Mouse (Mus musculus) megakaryocyte progenitor cell, adult 5-6 weeks (primary cell): ENCODE data around the gene Fryl. TPM values are rescaled to one million over a fixed set of nuclear protein-coding genes. Genes with fewer than 3 reads are reported as not detected.

Source experiments
- ATAC-seq: replicated peaks from 2 replicates; pipeline ENCODE4 v1.8.0; 2016; ENCODE audit warnings: mild to moderate bottlenecking, moderate TSS enrichment, inconsistent platforms; ENCODE audit not compliant: poor library complexity
- total RNA-seq, 2 experiments: library from RNA; stranded (forward) in 1 of 2; stranded (reverse) in 1 of 2; fragments of 157-497, 149-512 nt in 1 of 2; fragments of 200-1000 nt in 1 of 2; gene quantifications; 2 replicates each; pipeline versions ENCODE4 v1.2.3 to v1.2.4; 2015 to 2017

Gene Fryl
- total RNA-seq, 2 experiments from 2014 or later = 74.2 to 78.5 TPM

DNA sequence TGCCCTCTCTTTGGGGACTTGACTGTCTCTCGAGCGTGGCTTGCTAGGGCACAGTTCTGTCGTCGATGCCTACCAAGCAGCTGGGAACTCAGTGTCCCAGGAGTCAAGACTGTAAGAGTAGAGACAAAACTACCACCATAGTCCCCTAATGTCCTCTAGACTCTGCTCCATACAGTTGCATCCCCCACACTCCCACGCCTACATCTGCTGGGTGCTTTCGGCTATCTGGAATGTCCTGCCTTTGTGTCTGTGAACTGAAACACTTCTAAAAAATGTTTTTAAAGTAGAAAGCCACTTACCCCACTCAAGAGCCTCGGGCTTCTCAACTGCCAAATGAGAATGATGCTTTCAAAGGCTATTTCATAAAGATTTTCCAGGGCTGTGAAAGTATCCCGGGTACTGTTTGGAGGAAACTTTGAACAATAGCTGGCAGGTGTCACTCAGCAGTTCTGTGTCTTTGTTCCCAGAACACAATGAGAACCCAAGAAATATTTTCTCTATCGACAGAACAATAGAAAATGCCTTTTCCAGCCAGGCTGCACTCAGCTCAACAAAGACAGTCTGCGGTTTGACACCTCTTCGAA is 28.8 kb downstream of the Fryl start:
- no peak for ATAC-seq

DNA sequence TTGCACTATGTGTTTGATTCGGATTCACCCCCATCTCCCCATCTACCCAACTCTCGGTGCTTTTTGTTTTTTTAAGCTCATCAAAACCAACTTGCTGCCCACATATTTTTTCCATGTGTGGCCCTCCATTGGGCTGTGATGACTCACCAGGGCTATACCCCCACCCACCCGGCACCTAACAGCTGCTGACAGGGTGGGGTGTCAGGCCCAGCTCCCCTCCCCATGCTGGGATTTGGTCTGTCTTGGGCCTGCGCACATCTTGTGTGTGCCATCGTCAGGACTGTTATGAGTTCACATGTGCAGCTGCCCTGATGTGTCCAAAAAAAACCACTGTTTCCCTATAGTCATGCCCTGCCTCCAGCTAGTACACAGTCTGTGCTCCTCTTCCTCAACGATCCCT is 33.4 kb downstream of the Fryl start:
- ATAC-seq = no peak

DNA sequence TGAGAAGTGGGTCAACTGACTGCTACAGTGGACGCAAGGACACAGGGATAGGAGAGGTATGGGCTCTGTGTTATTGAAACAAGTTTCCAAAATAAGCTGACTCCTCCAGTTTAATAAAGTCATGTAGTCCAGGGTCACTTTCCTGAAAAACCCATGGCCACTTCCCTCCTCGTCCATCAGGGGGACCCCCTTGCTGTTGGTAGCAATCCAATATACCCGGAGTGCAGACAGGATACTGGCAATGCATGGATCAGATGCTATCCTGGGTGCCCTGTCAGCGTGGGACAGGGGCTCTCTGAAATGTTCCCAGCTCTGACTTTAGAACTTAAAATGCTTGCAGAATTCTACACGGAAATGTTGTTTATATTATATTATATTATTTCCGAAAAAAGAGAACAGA is 34.0 kb downstream of the Fryl start:
- ATAC-seq = 0 out of 2 replicates have a peak, but pooled peaks have one; percentile 37

DNA sequence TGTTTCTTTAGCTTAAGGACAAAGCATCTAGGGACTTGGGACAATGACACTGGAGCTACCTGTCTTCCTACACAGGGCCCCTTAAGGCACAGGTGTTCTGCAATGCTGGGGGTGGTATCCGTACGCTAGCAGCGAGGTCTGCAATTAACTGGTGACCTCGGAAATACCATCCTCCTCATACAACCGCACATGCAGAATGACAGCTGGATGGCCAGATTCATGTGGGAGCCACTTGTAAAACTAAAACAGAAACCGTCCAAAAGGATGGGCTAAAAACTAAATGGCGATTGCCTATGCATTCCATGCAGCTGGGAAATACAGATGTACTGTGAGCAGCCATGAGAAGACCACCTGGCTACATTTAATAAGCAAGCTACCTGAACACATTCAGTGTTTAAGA is 34.6 kb downstream of the Fryl start:
- ATAC-seq = no peak

DNA sequence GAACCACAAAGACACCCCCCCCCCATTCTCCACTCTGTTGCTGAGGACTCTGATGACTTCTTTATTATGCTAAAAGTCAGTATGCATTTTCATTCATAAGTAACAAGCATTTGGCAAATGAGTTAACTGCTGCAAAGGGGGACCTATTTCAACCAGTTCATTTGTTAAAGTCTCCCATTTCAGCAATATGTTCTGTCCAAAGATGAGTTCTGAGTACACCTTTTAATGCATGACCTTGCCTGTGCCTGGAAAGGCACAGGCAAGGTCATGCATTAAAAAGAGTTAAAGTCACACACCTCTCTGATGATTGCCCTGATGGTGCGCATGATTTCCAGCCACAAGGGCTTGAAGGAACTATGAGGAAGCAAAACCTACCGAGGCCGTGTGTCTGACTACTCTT is 36.7 kb downstream of the Fryl start:
- no peak for ATAC-seq

DNA sequence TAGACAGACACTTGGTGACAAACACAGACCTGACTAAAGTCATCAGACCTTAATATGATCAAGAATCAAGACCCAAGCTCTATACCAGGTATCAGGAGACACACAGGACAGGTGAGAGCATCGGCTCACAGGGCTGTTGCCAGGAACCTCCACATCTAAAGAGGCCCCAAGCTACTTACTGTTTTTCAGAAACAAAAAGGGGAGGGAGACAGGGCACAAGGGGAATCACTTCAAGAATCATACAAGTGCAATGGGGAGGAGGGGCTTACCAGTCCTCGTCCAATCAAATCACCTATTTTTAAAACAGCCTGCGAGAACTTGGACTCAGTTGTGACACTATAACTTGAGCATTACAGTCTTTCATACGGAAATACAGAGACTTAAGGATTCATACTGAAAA is 38.4 kb downstream of the Fryl start:
- no peak for ATAC-seq

DNA sequence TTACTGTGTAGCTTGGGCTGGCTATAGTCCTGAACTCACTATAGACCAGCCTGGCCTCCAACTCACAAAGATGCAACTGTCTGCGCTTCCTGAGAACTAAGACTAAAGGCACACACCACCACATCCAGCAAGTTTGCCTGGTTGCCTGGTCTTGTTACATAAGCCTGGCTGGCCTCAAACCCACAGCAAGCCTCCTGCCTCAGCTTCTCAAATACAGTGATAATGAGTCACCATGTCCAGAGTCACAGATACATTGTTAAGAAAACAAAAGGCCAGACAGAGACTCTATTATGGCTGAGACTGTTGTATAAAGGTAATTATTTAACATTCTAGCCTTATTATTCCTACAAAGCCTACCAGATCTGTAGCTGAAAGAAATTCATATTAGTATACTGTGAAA is 39.3 kb downstream of the Fryl start:
- ATAC-seq = no peak

DNA sequence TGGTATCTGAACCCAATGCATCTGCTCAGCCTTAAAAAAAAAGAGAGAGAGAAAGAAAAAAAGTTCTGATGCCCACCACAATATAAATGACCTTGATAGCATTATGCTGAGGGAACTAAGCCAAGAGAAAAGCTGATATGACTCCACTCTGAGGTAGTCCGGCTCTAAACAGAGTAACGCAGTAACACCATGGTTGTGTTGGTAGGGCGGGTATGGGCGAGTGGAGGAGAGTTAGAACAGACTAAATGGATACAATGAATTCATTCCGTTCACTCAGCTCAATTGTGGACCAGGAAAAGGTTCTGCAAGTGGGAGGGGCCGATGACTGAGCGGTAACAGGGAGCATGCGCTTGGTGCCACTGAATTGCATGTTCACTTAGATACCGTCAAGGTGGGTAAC is 40.4 kb downstream of the Fryl start:
- peak; percentile 41 for ATAC-seq

DNA sequence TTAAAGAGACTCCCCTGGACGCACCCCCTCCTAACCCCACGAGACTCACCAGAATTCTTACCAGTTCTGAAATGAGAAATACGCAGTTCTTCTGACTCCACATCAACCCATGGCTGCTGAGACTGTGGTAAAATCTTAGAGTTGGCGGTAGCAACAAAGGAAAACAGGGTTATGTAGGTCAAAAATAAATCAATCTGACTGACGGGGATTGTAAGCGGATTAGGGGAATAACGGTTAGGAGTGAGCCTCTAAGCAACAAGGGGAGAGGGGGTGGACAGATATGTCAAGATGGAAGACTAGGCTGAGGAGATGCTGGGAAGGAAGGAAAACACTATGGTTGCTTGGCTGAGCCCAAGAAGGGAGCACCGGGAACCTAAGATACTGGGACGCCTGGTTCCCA is 44.0 kb downstream of the Fryl start:
- ATAC-seq = no peak

DNA sequence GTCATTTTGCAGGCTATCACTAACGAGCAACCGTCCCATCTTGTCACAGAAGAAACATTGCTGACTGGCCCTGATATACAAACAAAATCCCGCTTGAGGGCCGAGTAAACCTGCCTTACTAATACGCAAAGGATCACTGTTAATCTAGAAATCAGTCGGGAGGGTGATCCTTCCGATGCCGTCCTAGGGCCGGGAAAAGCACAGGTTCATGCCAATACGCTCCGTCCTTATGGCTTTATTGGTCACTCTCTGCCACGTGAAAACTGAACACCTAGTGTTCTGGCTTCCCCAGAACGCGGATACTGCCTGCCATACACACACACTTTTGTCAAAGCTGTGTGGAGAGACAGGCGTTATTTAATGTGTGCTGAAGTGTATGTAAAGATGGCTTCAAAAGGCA is 44.5 kb downstream of the Fryl start:
- ATAC-seq = no peak

DNA sequence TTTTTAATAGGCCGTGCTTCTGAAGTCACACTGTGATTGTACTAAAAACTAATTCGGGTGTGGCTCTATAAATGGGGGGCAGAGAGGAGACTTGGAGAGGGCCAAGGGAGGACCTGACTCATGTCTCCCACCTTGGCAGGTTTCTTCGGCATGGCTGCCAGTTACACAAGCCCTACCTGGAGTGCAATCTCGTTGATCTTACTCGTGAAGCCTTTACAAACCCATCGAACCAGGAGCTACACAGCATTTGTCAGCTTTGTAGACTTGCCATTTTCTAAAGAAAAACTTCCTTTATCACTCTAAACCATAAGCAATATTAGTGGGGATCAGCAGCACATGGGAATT is 45.5 kb downstream of the Fryl start:
- ATAC-seq = no peak

DNA sequence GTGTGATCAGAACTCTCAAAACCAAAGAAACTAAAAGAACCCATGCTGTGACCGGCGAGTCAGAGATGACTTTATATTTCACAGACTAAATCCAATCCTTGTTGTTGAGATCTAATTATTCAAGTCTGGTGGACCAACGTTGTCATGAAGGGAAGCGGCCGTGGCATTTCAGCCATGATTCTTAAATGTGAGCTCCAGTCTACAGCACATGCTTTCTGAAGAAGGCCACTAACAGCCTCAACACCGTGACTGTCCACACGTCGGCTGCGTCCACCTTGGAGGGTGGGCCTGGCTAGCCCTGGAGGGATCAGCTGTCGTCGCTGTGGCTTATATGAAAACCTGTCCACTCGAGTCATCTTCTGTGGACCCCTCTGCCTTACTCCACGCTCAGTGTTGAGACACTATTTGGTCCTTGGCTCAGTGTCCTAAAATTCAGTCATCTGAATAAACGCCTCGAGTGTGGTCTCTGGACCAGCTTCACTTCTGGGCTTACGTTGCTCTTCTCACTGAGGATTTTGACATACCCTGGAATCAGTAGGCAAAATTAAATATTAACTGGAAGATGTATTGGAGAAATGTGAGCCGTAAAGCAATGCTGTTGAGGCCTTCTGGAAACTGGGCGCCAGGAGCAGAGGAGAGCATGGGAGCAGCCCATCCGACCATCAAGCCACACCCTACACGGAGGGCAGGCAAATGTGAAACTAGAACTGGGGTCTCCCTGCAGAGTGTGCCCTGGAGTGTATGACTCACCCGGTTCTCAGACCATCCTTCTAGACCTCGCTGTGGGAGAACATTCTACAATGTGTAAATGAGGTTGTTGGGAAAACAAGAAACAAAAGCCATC is 46.1 kb downstream of the Fryl start:
- ATAC-seq = no peak

DNA sequence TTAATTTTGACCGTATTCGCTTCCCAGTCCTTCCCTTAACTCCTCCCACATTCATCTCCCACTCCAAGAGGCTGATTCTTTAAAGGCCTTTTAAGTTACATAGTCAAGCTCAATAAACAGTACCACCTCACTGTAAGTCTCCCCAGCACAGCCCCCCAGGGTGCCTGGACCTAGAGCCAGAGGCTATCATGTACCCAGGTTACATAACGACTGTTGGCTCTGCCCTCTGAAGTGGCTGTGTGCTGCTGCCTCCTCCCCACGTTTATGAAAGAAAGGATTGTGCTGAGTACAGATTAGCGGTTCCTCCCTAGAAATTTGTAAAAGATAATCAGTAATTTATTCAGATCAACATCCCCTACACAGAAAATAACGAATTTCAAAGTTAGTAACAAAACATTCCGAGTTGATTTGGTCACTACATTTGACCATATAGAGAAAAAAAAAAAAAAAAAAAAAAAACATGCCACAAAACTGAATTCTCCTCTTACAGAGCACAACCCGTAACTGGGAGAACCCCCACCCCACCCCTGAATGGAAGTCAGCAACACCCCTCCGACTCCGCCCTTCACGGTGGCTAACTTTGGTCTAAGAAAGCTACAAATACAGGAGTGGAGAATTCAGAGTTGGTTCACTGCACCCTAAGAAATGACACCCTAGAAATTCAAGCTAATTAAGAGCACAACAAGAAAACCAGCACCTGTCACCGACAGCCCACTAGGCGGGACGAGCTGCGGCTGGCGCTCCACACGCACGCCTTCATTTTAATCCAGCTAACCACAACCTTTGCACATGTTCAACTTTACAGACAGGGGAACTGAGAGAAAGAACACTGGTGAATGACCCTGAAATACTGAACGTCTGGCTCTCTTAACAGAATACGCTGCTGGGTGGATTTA is 47.0 kb downstream of the Fryl start:
- ATAC-seq = peak; percentile 60

DNA sequence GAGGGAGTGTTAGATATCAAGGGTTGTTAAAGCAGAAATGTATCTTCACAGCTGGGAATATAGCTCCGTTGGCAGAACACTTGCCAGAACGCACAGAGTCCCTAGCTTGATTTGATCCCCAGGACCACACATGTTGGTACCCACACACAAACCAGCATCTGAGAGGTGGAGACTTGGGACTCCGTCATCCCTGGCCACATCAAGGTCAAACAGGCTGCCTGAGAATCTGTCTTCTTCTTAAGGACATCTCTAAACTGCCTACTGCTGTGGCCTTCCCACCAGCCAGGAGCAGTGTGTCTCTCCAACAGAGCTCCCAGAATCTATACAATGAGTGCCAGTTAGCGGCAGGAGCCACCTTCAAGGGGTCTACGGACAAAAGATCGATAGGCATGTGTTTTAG is 47.8 kb downstream of the Fryl start:
- ATAC-seq = no peak

DNA sequence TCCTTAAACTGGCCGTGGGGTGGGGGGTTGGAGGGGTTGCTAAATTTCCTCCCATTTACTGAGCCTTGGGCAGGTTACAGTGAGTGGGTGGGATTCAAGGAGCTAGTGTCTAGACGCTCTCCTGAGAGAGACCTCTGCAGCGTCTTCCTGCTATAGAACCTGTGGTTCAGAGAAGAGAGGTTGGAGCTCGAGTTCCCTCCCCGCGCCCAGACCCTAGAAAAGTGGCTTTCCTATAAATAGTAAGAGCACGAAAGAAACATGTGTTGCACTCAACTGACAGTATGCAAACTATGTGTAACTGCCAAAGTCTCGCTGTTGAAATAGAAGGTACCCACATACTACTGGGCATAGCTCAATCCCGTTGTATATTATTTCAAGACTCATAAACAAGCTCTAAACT is 49.7 kb downstream of the Fryl start:
- peak; percentile 40 for ATAC-seq

DNA sequence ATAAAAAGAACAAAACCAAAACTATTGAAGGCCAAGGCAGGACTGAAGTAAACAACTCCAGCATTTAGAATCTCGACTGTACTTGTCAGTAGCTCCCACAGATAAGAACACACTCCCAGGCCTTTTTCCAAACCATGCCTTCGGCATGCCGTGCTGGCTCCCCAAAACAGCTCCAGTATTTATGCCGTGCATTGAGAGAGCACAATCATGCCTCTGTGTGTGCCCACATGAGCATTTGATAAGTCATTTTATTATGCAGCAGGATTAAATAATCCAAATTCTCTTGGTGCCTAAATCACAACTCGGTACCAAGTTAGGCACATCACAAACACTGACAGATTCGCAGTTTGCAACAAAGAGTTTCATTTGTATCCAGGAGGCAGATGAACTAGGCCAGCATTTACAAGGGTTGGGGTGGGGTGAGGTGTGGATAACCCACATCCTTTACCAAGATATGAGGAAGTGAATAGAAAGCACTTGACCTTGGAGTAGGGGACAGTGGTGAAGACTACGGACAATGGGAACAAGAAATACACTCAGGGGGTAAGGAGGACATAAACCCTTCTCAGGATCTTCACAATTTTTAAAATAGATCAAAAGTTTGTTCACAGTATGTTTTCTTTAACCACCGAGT is 50.3 kb downstream of the Fryl start:
- ATAC-seq = peak; percentile 62

DNA sequence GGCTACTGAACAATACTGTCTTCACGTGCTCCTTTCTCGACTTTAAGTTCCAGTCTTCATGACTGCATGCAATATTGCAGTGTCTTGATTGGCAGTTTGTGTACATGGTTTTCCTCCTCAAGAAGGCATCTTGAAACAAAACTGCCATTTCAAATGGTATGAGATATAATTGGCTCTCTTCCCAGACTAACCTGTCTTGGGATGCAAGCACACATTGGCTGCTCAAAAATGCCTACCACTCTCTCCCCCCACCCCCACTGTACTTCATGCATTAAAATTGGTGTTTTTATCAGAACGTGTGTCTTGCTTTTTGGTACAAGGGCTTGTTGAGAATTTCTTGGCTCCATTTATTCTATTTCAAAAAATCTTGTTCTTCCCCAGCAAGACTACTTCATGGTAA is 51.4 kb downstream of the Fryl start:
- no peak for ATAC-seq

DNA sequence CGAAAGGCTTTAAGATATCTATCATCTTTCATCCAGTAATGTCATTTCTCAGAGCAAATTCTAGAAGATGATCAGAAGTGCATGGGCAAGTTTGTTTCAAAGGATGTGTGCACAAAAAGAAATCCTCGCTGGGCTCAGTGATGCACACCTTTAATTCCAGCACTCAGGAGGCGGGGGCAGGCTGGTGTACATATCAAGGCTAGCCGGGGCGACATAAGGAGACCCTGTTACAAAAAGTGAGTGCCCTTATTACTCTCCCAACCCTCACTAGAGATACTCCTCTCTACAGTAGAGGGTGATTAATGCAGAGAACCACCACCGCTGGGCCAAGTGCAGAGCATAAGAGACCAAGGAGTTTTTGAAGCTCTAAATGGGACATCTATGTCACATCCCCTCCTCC is 53.9 kb downstream of the Fryl start:
- no peak for ATAC-seq

DNA sequence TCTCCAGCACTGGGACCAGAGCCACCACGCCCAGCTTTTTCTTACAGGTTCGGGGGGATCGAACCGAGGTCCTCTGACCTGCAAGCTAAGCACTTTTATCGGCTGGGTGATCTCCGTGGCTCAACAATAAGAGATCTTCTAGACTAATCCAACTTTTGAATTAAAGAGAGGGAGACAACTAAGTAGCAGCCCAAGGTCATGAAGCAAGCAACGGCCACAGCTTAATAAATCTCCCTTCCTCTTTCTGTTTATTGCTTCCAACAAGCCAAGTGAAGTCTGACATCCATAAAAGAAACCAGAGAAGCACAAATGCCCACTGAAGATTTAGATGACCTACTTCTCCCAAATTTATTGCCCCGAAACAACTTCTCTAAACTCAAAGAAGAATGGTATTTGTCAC is 54.3 kb downstream of the Fryl start:
- ATAC-seq = no peak

DNA sequence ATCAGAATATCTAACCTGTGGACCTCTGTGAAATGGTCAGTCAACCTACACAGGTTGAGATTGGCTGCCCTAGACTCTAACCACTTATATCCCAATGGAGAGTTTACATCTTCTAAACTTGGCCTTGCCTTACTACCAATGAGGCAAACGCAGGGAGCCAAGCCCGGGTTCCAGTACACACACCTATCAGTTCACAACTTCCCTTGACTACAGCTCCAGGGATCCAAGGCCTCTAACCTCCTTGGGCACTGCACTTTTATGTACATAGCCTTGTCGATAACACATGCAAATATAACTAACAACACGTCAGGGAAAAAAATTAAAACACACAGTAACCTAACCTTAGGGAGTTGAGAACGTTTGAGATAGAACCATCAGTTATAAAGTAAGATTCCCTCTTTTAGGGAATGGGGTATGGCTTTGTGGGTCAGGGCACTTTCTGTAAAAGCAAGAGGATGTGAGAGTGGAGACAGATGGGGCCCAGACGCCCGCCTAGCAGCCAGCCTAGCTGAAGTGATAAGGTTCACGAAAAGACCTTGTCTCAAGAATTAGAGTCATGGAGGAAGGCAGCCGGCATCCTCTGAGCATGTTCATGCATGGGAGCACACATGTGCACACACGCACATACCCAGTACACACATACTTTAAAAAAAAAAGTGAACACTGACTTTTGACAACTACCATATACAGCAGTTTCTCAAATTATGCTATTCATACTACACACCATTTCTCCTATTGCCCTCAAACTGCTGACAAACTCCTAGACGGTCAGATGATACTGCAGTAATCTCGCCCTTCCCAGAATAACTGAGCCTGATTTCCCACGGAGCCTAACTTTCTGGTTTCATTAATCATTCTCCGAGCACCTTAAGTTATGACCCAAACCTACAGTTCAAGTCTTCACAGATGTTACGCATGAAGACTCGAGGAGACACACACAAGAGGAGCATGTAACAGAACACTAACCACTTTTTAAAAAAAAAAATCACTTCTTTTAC is 55.7 kb downstream of the Fryl start:
- peak; percentile 43; the same call in 1 of the 2 replicates for ATAC-seq
